Mouse (Mus musculus): ENCODE results near the gene Naa80. TPM values are rescaled to one million over a fixed set of nuclear protein-coding genes. Genes with fewer than 3 reads are reported as not detected.
A peak's percentile ranks its signal among the peaks of the same experiment; 100 is the strongest.
"Not testable (repeated sequence)": the region's sequence is repeated elsewhere in the genome, so short reads cannot be mapped to it uniquely, and the experiment has no call there.

The Naa80 gene
- polyA plus RNA-seq, 1 experiment from 2014 or later = 13.9 TPM

DNA sequence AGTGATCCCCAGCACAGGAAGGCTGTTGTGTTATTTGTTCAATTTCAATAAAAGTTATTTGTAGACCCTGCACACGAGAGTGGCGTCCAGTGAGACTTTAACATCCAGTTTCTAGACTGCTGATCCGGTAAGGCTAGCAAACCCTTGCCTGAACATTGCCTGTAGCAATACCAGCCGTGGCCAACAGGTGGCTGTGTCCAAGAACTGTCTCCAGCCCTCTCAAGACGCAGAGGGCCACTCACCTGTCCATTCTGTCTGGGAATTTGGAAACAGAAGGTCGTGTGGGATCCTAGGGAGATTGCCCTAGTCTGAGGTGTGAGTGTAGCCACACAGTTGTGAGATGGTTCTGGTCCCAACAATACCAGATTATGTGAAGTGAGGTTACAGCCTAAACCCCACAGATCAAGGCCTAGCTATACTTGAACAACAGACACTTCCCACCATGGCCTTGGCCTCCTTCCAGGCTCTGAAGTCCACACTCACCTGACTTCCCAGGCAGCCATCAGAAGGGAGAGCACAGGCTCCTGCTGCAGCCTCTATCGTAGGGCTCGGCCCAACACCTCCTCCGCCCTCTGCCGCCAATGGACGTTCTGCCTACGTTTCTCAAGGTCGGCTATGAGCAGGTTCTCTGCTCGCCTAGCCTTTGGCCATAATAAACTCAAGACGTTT is 12.5 kb upstream of the Naa80 start:
- H3K36me3 ChIP-seq = peaks cover 39% of the 10 kb centered on the region
- no peak for ATAC-seq (ENCODE audit: extremely low read depth, insufficient number of reproducible peaks, low FRiP score, low TSS enrichment)
- H3K4me1 ChIP-seq = peaks cover 65% of the 10 kb centered on the region
- H3K27ac ChIP-seq (replicated peaks) = peak overlapping the region; percentile 83
- no peak overlapping the region for H3K9ac ChIP-seq
- peak overlapping the region; percentile 81 for H3K4me2 ChIP-seq
- peak overlapping the region; percentile 17; the same call in 1 of the 2 replicates for H3K4me3 ChIP-seq
- no peaks in the 10 kb centered on the region for H3K9me3 ChIP-seq
- 43% methylated on average over 15 of the region's 15 CpGs for WGBS
- H3K27me3 ChIP-seq (replicated peaks) = no peaks in the 10 kb centered on the region

GRCm38 (mm10) chr9:107566855-107567254 is 11.8 kb upstream of the Naa80 start:
- Histone ChIP-seq H3K4me3 (no peak overlapping the region), H3K27ac (replicated peaks) (peak overlapping the region; percentile 83), H3K9ac (no peak overlapping the region), H3K27me3 (replicated peaks) (no peaks in the 10 kb centered on the region), H3K9me3 (no peaks in the 10 kb centered on the region), H3K36me3 (peaks cover 39% of the 10 kb centered on the region), H3K4me1 (peaks cover 72% of the 10 kb centered on the region), H3K4me2 (peak overlapping the region; percentile 81)
- WGBS = 55% methylated on average over 3 of the region's 3 CpGs
- ATAC-seq (ENCODE audit: extremely low read depth, insufficient number of reproducible peaks, low FRiP score, low TSS enrichment) = no peak

- H3K4me3 ChIP-seq = peak within 1 kb of the TSS; percentile 87
- H3K9me3 ChIP-seq = no peaks in the 10 kb centered on the region
- H3K27me3 ChIP-seq (replicated peaks) = no peaks in the 10 kb centered on the region
- peak within 1 kb of the TSS; percentile 93 for H3K9ac ChIP-seq
- WGBS = 8% methylated on average over 18 of the region's 18 CpGs
- no peak for ATAC-seq (ENCODE audit: extremely low read depth, insufficient number of reproducible peaks, low FRiP score, low TSS enrichment)
- H3K36me3 ChIP-seq = peaks cover 42% of the 10 kb centered on the region
- H3K4me1 ChIP-seq = peaks cover 69% of the 10 kb centered on the region
- peak within 1 kb of the TSS; percentile 81 for H3K4me2 ChIP-seq
- H3K27ac ChIP-seq (replicated peaks) = peak within 1 kb of the TSS; percentile 83
Measured at GRCm38 (mm10) chr9:107567702-107568319, 10.9 kb upstream of the Naa80 start, which contains the start of gene Hyal2. TSS of gene Hyal2 (plus strand) at chr9:107567945.

DNA sequence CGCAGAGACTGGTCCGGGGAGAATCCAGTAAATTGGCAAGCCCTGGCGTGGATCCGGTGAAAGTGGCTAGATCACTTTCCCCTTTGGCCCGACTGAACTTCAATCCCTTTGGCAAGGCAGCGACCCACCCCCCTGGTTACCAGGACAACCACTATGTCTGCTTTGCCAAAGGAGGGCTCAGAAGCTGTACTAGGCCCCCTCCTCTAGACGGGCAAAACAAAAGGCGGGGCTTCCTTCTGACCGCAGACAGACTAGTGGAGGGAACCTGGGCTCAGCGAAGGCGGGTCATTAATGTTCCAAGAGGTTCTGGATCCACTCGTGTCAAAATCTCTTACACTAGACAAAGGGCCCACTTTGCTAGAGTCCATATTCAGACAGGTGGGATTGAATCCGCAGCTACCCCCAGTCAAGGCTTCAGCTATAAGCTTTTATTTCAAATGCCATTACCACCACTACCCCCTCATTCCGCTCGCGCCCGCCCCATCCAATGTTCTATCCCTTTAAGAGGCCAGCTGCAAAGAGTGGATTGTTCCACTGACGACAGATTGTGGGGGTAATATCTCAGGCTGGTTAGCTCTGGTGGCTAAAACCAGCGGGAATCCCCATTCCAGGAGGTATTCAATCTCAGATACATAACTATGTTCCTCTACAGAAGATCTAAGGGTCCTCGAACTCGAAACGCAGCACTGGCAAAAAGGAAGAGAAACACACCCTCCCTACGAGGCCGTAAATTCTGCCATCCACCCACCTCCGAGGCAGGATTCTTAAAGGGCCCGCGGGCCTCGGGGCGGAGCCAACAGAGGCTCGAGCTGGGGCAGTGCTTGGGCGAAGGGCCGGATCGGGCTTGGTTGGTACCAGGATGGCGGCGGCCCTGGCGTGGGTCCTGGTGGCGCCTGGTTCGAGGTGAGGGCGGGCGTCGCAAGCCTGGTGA is 10.1 kb upstream of the Naa80 start:
- Histone ChIP-seq H3K27ac (replicated peaks) (peak overlapping the region; percentile 83), H3K4me3 (peak overlapping the region; percentile 87), H3K4me1 (peaks cover 66% of the 10 kb centered on the region), H3K9me3 (no peaks in the 10 kb centered on the region), H3K27me3 (replicated peaks) (no peaks in the 10 kb centered on the region), H3K4me2 (peak overlapping the region; percentile 81), H3K9ac (peak overlapping the region; percentile 93), H3K36me3 (peaks cover 50% of the 10 kb centered on the region)
- ATAC-seq (ENCODE audit: extremely low read depth, insufficient number of reproducible peaks, low FRiP score, low TSS enrichment) = peak; percentile 77
- under 1% methylated on average over 41 of the region's 41 CpGs for WGBS

GRCm38 (mm10) chr9:107569270-107569669 is 9.4 kb upstream of the Naa80 start:
- peak; percentile 20 for ATAC-seq (ENCODE audit: extremely low read depth, insufficient number of reproducible peaks, low FRiP score, low TSS enrichment)
- WGBS = under 1% methylated on average over 23 of the region's 23 CpGs
- H3K9ac ChIP-seq = peak overlapping the region; percentile 93
- H3K4me2 ChIP-seq = peak overlapping the region; percentile 81
- H3K36me3 ChIP-seq = peaks cover 53% of the 10 kb centered on the region
- H3K4me3 ChIP-seq = peak overlapping the region; percentile 87
- H3K4me1 ChIP-seq = peaks cover 59% of the 10 kb centered on the region
- peak overlapping the region; percentile 83 for H3K27ac ChIP-seq (replicated peaks)
- H3K27me3 ChIP-seq (replicated peaks) = no peaks in the 10 kb centered on the region
- no peaks in the 10 kb centered on the region for H3K9me3 ChIP-seq

DNA sequence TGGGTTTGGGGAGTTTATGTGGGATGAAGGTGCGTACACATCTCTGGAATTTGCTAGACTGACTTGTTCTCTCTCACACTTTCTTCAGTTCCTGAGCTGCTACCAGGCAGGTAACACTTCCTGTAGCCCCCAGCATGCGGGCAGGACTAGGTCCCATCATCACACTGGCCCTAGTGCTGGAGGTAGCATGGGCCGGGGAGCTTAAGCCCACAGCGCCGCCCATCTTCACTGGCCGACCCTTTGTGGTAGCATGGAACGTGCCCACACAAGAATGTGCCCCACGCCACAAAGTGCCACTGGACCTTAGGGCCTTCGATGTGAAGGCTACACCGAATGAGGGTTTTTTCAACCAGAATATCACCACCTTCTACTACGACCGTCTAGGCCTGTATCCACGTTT is 8.7 kb upstream of the Naa80 start:
- Histone ChIP-seq H3K27ac (replicated peaks) (peak overlapping the region; percentile 83), H3K36me3 (peaks cover 53% of the 10 kb centered on the region), H3K9me3 (no peaks in the 10 kb centered on the region), H3K4me2 (peak overlapping the region; percentile 81), H3K4me1 (peaks cover 57% of the 10 kb centered on the region), H3K27me3 (replicated peaks) (no peaks in the 10 kb centered on the region), H3K9ac (peak overlapping the region; percentile 93), H3K4me3 (peak overlapping the region; percentile 87)
- 50% methylated on average over 13 of the region's 13 CpGs for WGBS
- ATAC-seq (ENCODE audit: extremely low read depth, insufficient number of reproducible peaks, low FRiP score, low TSS enrichment) = no peak

DNA sequence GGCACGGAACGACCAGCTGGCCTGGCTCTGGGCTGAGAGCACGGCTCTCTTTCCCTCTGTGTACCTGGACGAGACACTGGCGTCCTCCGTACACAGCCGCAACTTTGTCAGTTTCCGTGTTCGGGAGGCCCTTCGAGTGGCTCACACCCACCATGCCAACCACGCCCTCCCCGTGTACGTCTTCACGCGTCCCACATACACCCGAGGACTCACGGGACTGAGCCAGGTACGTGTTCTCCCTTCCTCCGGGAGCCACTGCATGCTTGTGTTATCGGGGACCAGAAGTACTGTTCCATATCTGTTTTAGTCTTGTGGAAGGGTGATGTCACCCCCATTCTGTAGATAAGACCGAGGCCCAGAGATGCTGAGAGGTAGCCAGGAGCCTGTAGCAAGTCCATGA is 7.8 kb upstream of the Naa80 start:
- WGBS = 57% methylated on average over 21 of the region's 21 CpGs
- H3K4me1 ChIP-seq = peaks cover 55% of the 10 kb centered on the region
- peak overlapping the region; percentile 83 for H3K27ac ChIP-seq (replicated peaks)
- H3K4me2 ChIP-seq = peak overlapping the region; percentile 81
- peaks cover 47% of the 10 kb centered on the region for H3K36me3 ChIP-seq
- no peak for ATAC-seq (ENCODE audit: extremely low read depth, insufficient number of reproducible peaks, low FRiP score, low TSS enrichment)
- H3K27me3 ChIP-seq (replicated peaks) = no peaks in the 10 kb centered on the region
- H3K4me3 ChIP-seq = peak overlapping the region; percentile 87
- peak overlapping the region; percentile 93 for H3K9ac ChIP-seq
- H3K9me3 ChIP-seq = no peaks in the 10 kb centered on the region

- Histone ChIP-seq H3K4me1 (peaks cover 55% of the 10 kb centered on the region), H3K9ac (peak overlapping the region; percentile 93), H3K4me3 (peak overlapping the region; percentile 87), H3K4me2 (peak overlapping the region; percentile 81), H3K36me3 (peaks cover 47% of the 10 kb centered on the region), H3K27me3 (replicated peaks) (no peaks in the 10 kb centered on the region), H3K9me3 (no peaks in the 10 kb centered on the region), H3K27ac (replicated peaks) (peak overlapping the region; percentile 21; the same call in 1 of the 2 replicates)
- ATAC-seq (ENCODE audit: extremely low read depth, insufficient number of reproducible peaks, low FRiP score, low TSS enrichment) = no peak
- 85% methylated on average over 22 of the region's 22 CpGs for WGBS
Measured at GRCm38 (mm10) chr9:107571534-107572326, 7.0 kb upstream of the Naa80 start.

DNA sequence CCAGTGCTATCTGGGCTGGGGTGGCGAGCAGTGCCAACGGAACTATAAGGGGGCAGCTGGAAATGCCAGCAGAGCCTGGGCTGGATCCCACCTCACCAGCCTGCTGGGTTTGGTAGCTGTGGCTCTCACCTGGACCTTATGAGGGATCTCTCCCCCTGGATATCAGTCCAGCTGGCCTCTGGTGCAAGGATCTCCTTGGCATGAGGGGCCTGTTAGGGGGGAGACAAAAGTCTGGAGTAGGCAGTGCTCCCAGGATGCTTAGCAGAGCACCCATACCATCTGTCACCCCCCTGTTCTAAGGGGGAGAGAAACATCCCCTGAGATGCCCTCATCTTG is 6.4 kb upstream of the Naa80 start:
- Histone ChIP-seq H3K4me3 (no peak overlapping the region), H3K4me1 (peaks cover 56% of the 10 kb centered on the region), H3K9ac (peak overlapping the region; percentile 26; the same call in 1 of the 2 replicates), H3K27me3 (replicated peaks) (no peaks in the 10 kb centered on the region), H3K9me3 (no peaks in the 10 kb centered on the region), H3K27ac (replicated peaks) (no peak overlapping the region), H3K36me3 (peaks cover 47% of the 10 kb centered on the region), H3K4me2 (no peak overlapping the region)
- 93% methylated on average over 2 of the region's 2 CpGs for WGBS
- no peak for ATAC-seq (ENCODE audit: extremely low read depth, insufficient number of reproducible peaks, low FRiP score, low TSS enrichment)

DNA sequence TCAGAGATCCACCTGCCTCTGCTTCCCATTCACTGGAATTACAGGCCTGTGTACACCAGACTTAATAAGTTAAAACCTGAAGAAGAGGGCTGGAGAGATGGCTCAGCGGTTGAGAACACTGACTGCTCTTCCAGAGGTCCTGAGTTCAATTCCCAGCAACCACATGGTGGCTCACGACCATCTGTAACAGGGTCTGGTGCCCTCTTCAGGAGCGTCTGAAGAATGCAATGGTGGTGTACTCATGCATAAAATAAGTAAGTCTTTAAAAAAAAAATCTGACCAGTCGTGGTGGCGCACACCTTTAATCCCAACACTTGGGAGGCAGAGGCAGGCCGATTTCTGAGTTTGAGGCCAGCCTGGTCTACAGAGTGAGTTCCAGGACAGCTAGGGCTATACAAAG is 4.9 kb upstream of the Naa80 start:
- H3K9me3 ChIP-seq; H3K4me2 ChIP-seq; H3K9ac ChIP-seq; H3K27ac ChIP-seq (replicated peaks); H3K4me3 ChIP-seq; ATAC-seq (ENCODE audit: extremely low read depth, insufficient number of reproducible peaks, low FRiP score, low TSS enrichment); H3K27me3 ChIP-seq (replicated peaks): not testable (repeated sequence)
- H3K36me3 ChIP-seq = peaks cover 47% of the 10 kb centered on the region
- H3K4me1 ChIP-seq = peaks cover 54% of the 10 kb centered on the region
- WGBS = 84% methylated on average over 6 of the region's 6 CpGs

Data from heart, embryonic 13.5 days (tissue).